Mouse (Mus musculus): ENCODE data around the gene Nlrp3.

GRCm38 (mm10) chr11:59518226-59518625 is 23.1 kb upstream of the Nlrp3 start:
- TF ChIP-seq CTCF (IDR thresholded peaks at IDR 0.05; ENCODE audit: control insufficient read depth, insufficient read depth, insufficient replicate concordance, low read depth, low read length) (no peak), POLR2A (IDR thresholded peaks at IDR 0.05; ENCODE audit: control insufficient read depth, low read depth, low read length) (no peak)
